Mouse (Mus musculus) thymus, postnatal 25 days (tissue): Measurements from ENCODE around the gene Krtap4-2.

Experiments used
- DNase-seq: peaks from one replicate; pipeline ENCODE4 v3.0.0; 2022

Gene Krtap4-2

GRCm38 (mm10) chr11:99585096-99585495 lies 49.8 kb downstream of the Krtap4-2 start:
- no peak for DNase-seq
